Mouse (Mus musculus) Patski (cell line): ENCODE data around the gene Pde4c. TPM values are rescaled to one million over a fixed set of nuclear protein-coding genes. Genes with fewer than 3 reads are reported as not detected.

Source experiments
- ATAC-seq: fragments of 100-300 bp; one replicate; pipeline ENCODE4 v1.8.0; 2021
- CTCF ChIA-PET: fragments of 350-600 bp; sonication (Branson Sonifier 250); formaldehyde crosslinking; loops from one replicate; lab custom pipeline; 2022; ENCODE audit warnings: inconsistent platforms; lab: Charles Lee
- POLR2A ChIA-PET: fragments of 350-600 bp; sonication (Branson Sonifier 250); formaldehyde crosslinking; loops from one replicate; lab custom pipeline; 2022; ENCODE audit warnings: antibody characterized with exemption, inconsistent platforms; lab: Charles Lee
- DNase-seq: peaks from one replicate; pipeline ENCODE4 v3.0.0-alpha.2; 2011; ENCODE audit warnings: low read depth, low spot score
- H3K27me3 ChIP-seq: fragments of 371-371 bp; one replicate; pipeline ENCODE4 v1.5.1; 2021
- CTCF ChIP-seq: fragments of 100-300 bp; IDR thresholded peaks from one replicate; pipeline ENCODE4 v1.5.1; 2021
- in situ Hi-C: fragments of 300-500 bp; cut with MboI; formaldehyde crosslinking; loops from 3 replicates; pipeline ENCODE4 v1.11.1; 2018; ENCODE audit warnings: low pct_unique_long_range_greater_than_20kb, mixed read lengths
- polyA plus RNA-seq: library from polyadenylated mRNA; unstranded; gene quantifications from one replicate; pipeline ENCODE4 v1.2.3, GENCODE M21; 2021

Gene Pde4c
- polyA plus RNA-seq, 1 experiment from 2014 or later: 15.0 TPM

- CTCF ChIA-PET: interaction anchor here (0.8 to 1.7 kb wide), 3 partner anchors 25 to 52 kb away, joined by 3 to 5 read pairs (median 4); no protein-coding TSS in a partner anchor
- POLR2A ChIA-PET: interaction anchor here (1.2 to 2.3 kb wide), 3 partner anchors 11 to 15 kb away, joined by 5 to 11 read pairs (median 11); partner anchors contain the start of gene Pik3r2
- in situ Hi-C loops: no loop called here
- ATAC-seq (peak; percentile 71), DNase-seq (peak; percentile 74)
- H3K27me3 ChIP-seq: no peaks in the 10 kb centered on the region
- TF ChIP-seq CTCF: no peak
These were observed 68.6 kb downstream of the Pde4c start for GRCm38 (mm10) chr8:70791975-70792691.

- POLR2A ChIA-PET: interaction anchor here (1.2 to 2.3 kb wide), 3 partner anchors 11 to 16 kb away, joined by 5 to 11 read pairs (median 11); partner anchors contain the start of gene Pik3r2
- DNase-seq (no peak), ATAC-seq (peak; percentile 5)
- in situ Hi-C loops: no loop called here
- no peak for TF ChIP-seq CTCF
- H3K27me3 ChIP-seq: no peaks in the 10 kb centered on the region
- CTCF ChIA-PET: interaction anchor here (0.8 to 1.7 kb wide), 3 partner anchors 25 to 52 kb away, joined by 3 to 5 read pairs (median 4); no protein-coding TSS in a partner anchor
These were observed 69.2 kb downstream of the Pde4c start for GRCm38 (mm10) chr8:70792700-70793099.

- ChIA-PET POLR2A (no interaction called here), CTCF (interaction anchor here (0.8 to 1.5 kb wide), 2 partner anchors 19 to 47 kb away, joined by 3 to 4 read pairs; no protein-coding TSS in a partner anchor)
- no peak for TF ChIP-seq CTCF
- ATAC-seq: no peak
- no peak for DNase-seq
- in situ Hi-C loops: no loop called here
- H3K27me3 ChIP-seq: no peaks in the 10 kb centered on the region
These were observed 70.7 kb downstream of the Pde4c start for GRCm38 (mm10) chr8:70794215-70794614.

GRCm38 (mm10) chr8:70795370-70795769, 71.8 kb downstream of the Pde4c start:
- ChIA-PET POLR2A (interaction anchor here (0.7 kb wide), 1 partner anchor 145 kb away, joined by 3 read pairs; no protein-coding TSS in a partner anchor), CTCF (interaction anchor here (0.7 to 1.3 kb wide), 6 partner anchors 9 to 86 kb away, joined by 3 to 4 read pairs (median 3); partner anchors contain the start of gene Gm3336)
- in situ Hi-C loops: no loop called here
- DNase-seq: no peak
- H3K27me3 ChIP-seq: no peaks in the 10 kb centered on the region
- TF ChIP-seq CTCF: no peak
- ATAC-seq: no peak

GRCm38 (mm10) chr8:70796403-70797080, 73.0 kb downstream of the Pde4c start:
- ATAC-seq (no peak), DNase-seq (no peak)
- CTCF ChIA-PET: interaction anchor here (0.9 to 1.3 kb wide), 3 partner anchors 9 to 34 kb away, joined by 3 to 4 read pairs (median 3); no protein-coding TSS in a partner anchor
- in situ Hi-C loops: no loop called here
- no peak for TF ChIP-seq CTCF
- H3K27me3 ChIP-seq: no peaks in the 10 kb centered on the region
- POLR2A ChIA-PET: no interaction called here

GRCm38 (mm10) chr8:70797081-70798070, 73.9 kb downstream of the Pde4c start:
- DNase-seq: peak; percentile 68
- H3K27me3 ChIP-seq: no peaks in the 10 kb centered on the region
- POLR2A ChIA-PET: no interaction called here
- ATAC-seq: peak; percentile 67
- CTCF ChIA-PET: interaction anchor here (0.9 kb wide), 1 partner anchor 35 kb away, joined by 3 read pairs; no protein-coding TSS in a partner anchor
- in situ Hi-C loops: no loop called here
- no peak for TF ChIP-seq CTCF

- TF ChIP-seq CTCF: no peak
- no peaks in the 10 kb centered on the region for H3K27me3 ChIP-seq
- in situ Hi-C loops: no loop called here
- DNase-seq (no peak), ATAC-seq (no peak)
- ChIA-PET POLR2A (no interaction called here), CTCF (no interaction called here)
These were observed 74.8 kb downstream of the Pde4c start for GRCm38 (mm10) chr8:70798281-70798680.

- ChIA-PET POLR2A (no interaction called here), CTCF (interaction anchor here (0.6 kb wide), 1 partner anchor 8 kb away, joined by 3 read pairs; the partner anchor contains the start of gene Il12rb1)
- DNase-seq (no peak), ATAC-seq (no peak)
- in situ Hi-C loops: no loop called here
- H3K27me3 ChIP-seq: no peaks in the 10 kb centered on the region
- TF ChIP-seq CTCF: no peak
These were observed 77.1 kb downstream of the Pde4c start for GRCm38 (mm10) chr8:70800648-70801047.

Other genes with a start within 250 kb of the Pde4c start
- gene Klhl26, start 246.8 kb upstream of the Pde4c start, polyA plus RNA-seq: 27.5 TPM
- gene Tmem59l, start 236.4 kb upstream of the Pde4c start, polyA plus RNA-seq: 0.09 TPM
- 29.4 TPM for gene Crlf1, start 230.6 kb upstream of the Pde4c start, polyA plus RNA-seq
- 93.9 TPM for gene Rex1bd, start 217.0 kb upstream of the Pde4c start, polyA plus RNA-seq
- 662 TPM for gene Uba52, start 212.9 kb upstream of the Pde4c start, polyA plus RNA-seq
- 278 TPM for gene Fkbp8, start 196.0 kb upstream of the Pde4c start, polyA plus RNA-seq
- gene Kxd1, start 195.8 kb upstream of the Pde4c start, polyA plus RNA-seq: 81.4 TPM
- 26.1 TPM for gene Ell, start 184.3 kb upstream of the Pde4c start, polyA plus RNA-seq
- 6.4 TPM for gene Isyna1, start 129.3 kb upstream of the Pde4c start, polyA plus RNA-seq
- 253 TPM for gene Ssbp4, start 114.8 kb upstream of the Pde4c start, polyA plus RNA-seq
- 0.04 TPM for gene Lrrc25, start 107.6 kb upstream of the Pde4c start, polyA plus RNA-seq
- gene Gdf15, start 91.3 kb upstream of the Pde4c start, polyA plus RNA-seq: 354 TPM
- gene Pgpep1, start 63.3 kb upstream of the Pde4c start, polyA plus RNA-seq: 116 TPM
- gene Lsm4, start 50.5 kb upstream of the Pde4c start, polyA plus RNA-seq: 189 TPM
- gene Jund, start 24.8 kb upstream of the Pde4c start, polyA plus RNA-seq: 376 TPM
- gene Iqcn, start 20.3 kb upstream of the Pde4c start, polyA plus RNA-seq: 0.06 TPM
- 1.1 TPM for gene Gm3336, start 5.2 kb upstream of the Pde4c start, polyA plus RNA-seq
- 35.0 TPM for gene Rab3a, start 31.0 kb downstream of the Pde4c start, polyA plus RNA-seq
- gene Mpv17l2, start 37.2 kb downstream of the Pde4c start, polyA plus RNA-seq: 85.2 TPM
- 110 TPM for gene Pik3r2, start 53.0 kb downstream of the Pde4c start, polyA plus RNA-seq
- gene Mast3, start 81.3 kb downstream of the Pde4c start, polyA plus RNA-seq: 30.4 TPM
- gene Il12rb1, start 84.7 kb downstream of the Pde4c start, polyA plus RNA-seq: 0.80 TPM
- 6.8 TPM for gene Arrdc2, start 116.0 kb downstream of the Pde4c start, polyA plus RNA-seq
- 8.0 TPM for gene Kcnn1, start 139.5 kb downstream of the Pde4c start, polyA plus RNA-seq
- gene Ccdc124, start 150.2 kb downstream of the Pde4c start, polyA plus RNA-seq: 67.5 TPM
- gene Slc5a5, start 169.0 kb downstream of the Pde4c start, polyA plus RNA-seq: 0.08 TPM
- gene Rpl18a, start 173.7 kb downstream of the Pde4c start, polyA plus RNA-seq: 1,930 TPM
- 50.9 TPM for gene Map1s, start 182.2 kb downstream of the Pde4c start, polyA plus RNA-seq